Mouse (Mus musculus) liver, embryonic 14 days (tissue): Measurements from ENCODE around the gene Cox19. TPM values are rescaled to one million over a fixed set of nuclear protein-coding genes. Genes with fewer than 3 reads are reported as not detected.

Experiments used
- polyA plus RNA-seq: library from polyadenylated mRNA; depleted of rRNA; stranded (reverse); fragments of >200 nt; gene quantifications from 2 replicates; pipeline ENCODE4 v1.2.3, GENCODE M21; 2012; rRNA removed

Cox19 gene
- 20.6 and 26.3 TPM in 2 replicates for polyA plus RNA-seq

GRCm38 (mm10) chr5:139351134-139351533, at the start of gene Cox19:
TSS of gene Cox19 (minus strand) at chr5:139351418.

GRCm38 (mm10) chr5:139377468-139378270, 26.5 kb upstream of the Cox19 start, which contains the start of gene Gpr146:
TSS of gene Gpr146 (plus strand) at chr5:139377697.

GRCm38 (mm10) chr5:139352317-139352716, 1.1 kb upstream of the Cox19 start, which contains the start of gene Cyp2w1:
TSS of gene Cyp2w1 (plus strand) at chr5:139352617.

GRCm38 (mm10) chr5:139325395-139325966, 25.7 kb downstream of the Cox19 start, which contains the start of gene Adap1:
TSS of gene Adap1 (minus strand) at chr5:139325622.

Other genes starting within 250 kb of the Cox19 start
- gene Prkar1b, start 201.4 kb downstream of the Cox19 start, polyA plus RNA-seq, result 0.62 and 0.63 TPM in 2 replicates
- gene Dnaaf5, start 201.2 kb downstream of the Cox19 start, polyA plus RNA-seq, result 5.3 and 6.4 TPM in 2 replicates
- gene Sun1, start 150.8 kb downstream of the Cox19 start, polyA plus RNA-seq, result 16.0 and 18.4 TPM in 2 replicates
- gene Get4, start 99.1 kb downstream of the Cox19 start, polyA plus RNA-seq, result 54.0 and 62.4 TPM in 2 replicates
- 2.7 and 4.0 TPM in 2 replicates for gene Adap1, start 25.8 kb downstream of the Cox19 start, polyA plus RNA-seq
- gene Cyp2w1, start 1.2 kb upstream of the Cox19 start, polyA plus RNA-seq, result 0.10 TPM in 1 of 2 replicates, not detected in the other
- 12.0 and 14.9 TPM in 2 replicates for gene Gpr146, start 26.3 kb upstream of the Cox19 start, polyA plus RNA-seq
- 0.68 and 1.0 TPM in 2 replicates for gene C130050O18Rik, start 53.9 kb upstream of the Cox19 start, polyA plus RNA-seq
- gene Gper1, start 71.7 kb upstream of the Cox19 start, polyA plus RNA-seq, result 0.03 and 0.09 TPM in 2 replicates
- 11.8 and 12.1 TPM in 2 replicates for gene 3110082I17Rik, start 109.1 kb upstream of the Cox19 start, polyA plus RNA-seq
- gene Zfand2a, start 133.1 kb upstream of the Cox19 start, polyA plus RNA-seq, result 3.0 and 3.6 TPM in 2 replicates
- gene Uncx, start 192.1 kb upstream of the Cox19 start, polyA plus RNA-seq, result not detected in 2 replicates